Mouse (Mus musculus) thymus, adult 2 months (tissue): ENCODE data around the gene Fbxl19.

Experiments used
- CTCF ChIP-seq: fragments of 200-500 bp; IDR thresholded peaks from 2 replicates; pipeline ENCODE4 v1.5.1; 2012; ENCODE audit warnings: mild to moderate bottlenecking, control low read depth, low read length, moderate library complexity, borderline replicate concordance; ENCODE audit not compliant: control insufficient read depth, poor library complexity, insufficient read depth; ENCODE audit errors: extremely low read depth
- POLR2A ChIP-seq: fragments of 200-500 bp; IDR thresholded peaks from 2 replicates; pipeline ENCODE4 v1.6.1; 2012; ENCODE audit warnings: mild to moderate bottlenecking, low read length, control low read depth, moderate library complexity; ENCODE audit not compliant: control insufficient read depth, poor library complexity, insufficient read depth; ENCODE audit errors: extremely low read depth

GRCm38 (mm10) chr7:127797076-127797845 is 52.9 kb downstream of the Fbxl19 start:
- TF ChIP-seq POLR2A (no peak), CTCF (no peak)
